Mouse (Mus musculus) urinary bladder, adult 18-20 months (tissue): Measurements from ENCODE around the gene Lbx1.

Experiments
- DNase-seq, 2 experiments: peaks; one replicate each; pipeline ENCODE4 v3.0.0; 2022; ENCODE audit warnings: low spot score in 2 of 2, mixed read lengths in 2 of 2

Gene Lbx1

GRCm38 (mm10) chr19:45235766-45236362, at the start of gene Lbx1:
Gene Lbx1 (minus strand): TSS chr19:45235812.
- DNase-seq: no peak

GRCm38 (mm10) chr19:45283302-45283701, 47.7 kb upstream of the Lbx1 start:
- DNase-seq: peak; percentile 16 to 57

- no peak for DNase-seq
Measured at GRCm38 (mm10) chr19:45276196-45276595, 40.6 kb upstream of the Lbx1 start.

- no peak for DNase-seq
Measured at GRCm38 (mm10) chr19:45271986-45272385, 36.4 kb upstream of the Lbx1 start.

- DNase-seq: no peak
Measured at GRCm38 (mm10) chr19:45262995-45263394, 27.4 kb upstream of the Lbx1 start.

GRCm38 (mm10) chr19:45257414-45258326, 22.1 kb upstream of the Lbx1 start:
- no peak for DNase-seq

DNA sequence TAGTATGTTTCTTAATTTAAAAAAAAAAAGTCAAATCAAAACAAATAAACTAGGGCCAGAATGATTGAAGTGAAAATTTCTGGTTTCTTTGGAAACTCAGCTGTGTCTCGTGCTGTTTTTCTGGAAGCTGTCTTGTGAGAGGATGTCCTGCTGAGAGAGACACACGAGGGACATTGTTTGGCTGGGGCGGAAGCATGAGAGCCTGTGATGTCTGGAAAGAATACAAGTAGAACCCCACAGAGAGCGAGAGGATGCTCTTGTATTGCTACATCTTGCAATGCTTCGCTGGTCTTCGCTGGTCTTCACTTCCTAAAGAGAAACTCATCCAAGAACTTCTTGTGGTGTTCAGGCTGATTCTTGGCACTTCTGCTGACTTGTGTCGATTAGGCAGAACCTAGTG, 19.2 kb upstream of the Lbx1 start:
- no peak for DNase-seq

- DNase-seq: no peak
Measured at GRCm38 (mm10) chr19:45252436-45252835, 16.8 kb upstream of the Lbx1 start.

DNA sequence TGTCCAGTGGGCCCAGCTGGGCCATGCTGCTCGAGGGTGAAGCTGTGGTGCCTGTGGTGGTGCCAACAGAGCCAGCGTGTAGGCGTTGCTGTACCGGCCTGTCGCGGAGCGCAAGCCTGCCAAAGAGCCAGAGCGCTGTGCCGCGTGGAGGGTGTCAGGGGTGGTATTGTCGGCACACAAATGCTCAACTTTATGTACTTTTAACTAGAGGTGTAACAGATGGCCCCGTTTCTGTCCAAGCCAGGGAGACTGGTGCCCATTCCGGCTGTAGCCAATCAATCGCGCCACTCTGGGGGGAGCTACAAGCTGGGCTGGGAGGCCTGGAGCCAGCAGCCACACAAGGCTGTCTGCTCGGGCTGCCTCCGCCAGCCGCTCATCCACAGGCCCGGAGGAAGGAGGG, 13.1 kb upstream of the Lbx1 start:
- DNase-seq: no peak

DNA sequence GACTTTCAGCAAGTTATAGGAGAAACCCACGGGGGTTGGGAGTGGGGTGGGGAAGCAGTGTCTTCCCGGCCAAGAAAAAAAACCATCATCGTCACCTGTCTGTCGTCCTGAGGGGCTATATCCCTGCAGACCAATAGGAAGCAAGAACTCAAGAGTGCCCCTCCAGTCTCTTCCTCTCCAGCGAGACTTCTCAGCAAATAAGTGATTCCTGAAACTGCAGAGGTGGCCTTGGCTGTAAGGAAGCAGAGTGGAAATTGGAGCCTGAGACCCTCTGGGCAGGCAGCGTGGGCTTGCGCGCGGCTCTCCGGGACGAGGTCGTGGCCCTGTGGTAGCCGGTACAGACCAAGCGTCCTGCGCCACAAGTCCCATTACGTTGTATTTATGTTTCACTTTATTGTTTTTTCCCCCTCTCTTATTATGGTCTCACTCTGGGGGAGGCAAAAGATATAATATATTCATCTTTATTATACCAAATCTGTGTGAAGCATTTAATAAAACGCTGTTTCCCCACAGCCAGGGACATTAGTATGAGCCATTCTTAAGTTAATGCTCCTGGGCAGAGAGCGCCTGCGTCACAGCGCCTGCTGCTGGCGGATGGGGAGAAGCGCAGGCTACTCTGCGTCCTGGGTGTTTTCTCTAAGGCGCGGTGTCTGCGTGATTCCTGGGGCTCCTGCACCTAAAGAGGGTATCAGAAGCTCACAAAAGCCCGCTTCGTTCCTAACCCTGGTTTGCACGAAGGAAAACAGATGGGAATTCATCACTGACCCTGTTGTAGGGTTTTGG, 8.5 kb upstream of the Lbx1 start:
- DNase-seq: no peak

DNA sequence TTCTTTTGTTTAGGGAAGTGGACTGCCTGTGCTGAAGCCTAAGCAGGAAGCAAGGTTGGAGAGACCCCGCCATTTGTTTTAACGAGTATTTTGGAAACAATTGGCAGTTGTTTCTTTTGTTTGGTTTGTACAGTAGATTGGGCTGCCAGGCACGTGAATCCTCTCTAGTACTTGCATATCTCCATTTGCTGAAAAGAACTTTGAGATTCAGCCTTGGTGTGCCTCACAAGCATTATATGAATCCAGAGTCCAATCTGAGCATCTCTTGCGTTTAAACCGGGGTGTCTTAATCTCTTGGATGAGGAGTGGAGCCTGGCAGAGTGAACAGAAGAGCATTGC, 7.6 kb upstream of the Lbx1 start:
- no peak for DNase-seq

GRCm38 (mm10) chr19:45242348-45243263, 7.0 kb upstream of the Lbx1 start:
- no peak for DNase-seq

DNA sequence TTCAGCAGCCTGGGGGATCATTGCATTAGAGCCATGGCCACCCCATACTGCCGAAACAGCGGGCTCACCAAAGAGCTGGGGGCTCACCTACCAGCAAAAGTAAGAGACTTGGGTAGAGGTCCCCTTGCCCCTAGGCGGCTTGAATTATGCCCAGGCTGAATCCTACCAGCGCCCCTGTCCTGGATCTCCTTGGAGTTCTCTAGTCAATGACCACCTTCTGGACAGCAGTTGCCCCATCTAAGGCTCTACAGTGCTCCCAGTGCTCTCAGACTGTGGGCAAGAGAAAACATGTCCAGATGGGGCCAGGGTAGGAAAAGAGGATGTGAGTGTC, 6.4 kb upstream of the Lbx1 start:
- no peak for DNase-seq

- no peak for DNase-seq
Measured at GRCm38 (mm10) chr19:45240026-45240425, 4.4 kb upstream of the Lbx1 start.

- no peak for DNase-seq
Measured at GRCm38 (mm10) chr19:45239191-45239590, 3.6 kb upstream of the Lbx1 start.

DNA sequence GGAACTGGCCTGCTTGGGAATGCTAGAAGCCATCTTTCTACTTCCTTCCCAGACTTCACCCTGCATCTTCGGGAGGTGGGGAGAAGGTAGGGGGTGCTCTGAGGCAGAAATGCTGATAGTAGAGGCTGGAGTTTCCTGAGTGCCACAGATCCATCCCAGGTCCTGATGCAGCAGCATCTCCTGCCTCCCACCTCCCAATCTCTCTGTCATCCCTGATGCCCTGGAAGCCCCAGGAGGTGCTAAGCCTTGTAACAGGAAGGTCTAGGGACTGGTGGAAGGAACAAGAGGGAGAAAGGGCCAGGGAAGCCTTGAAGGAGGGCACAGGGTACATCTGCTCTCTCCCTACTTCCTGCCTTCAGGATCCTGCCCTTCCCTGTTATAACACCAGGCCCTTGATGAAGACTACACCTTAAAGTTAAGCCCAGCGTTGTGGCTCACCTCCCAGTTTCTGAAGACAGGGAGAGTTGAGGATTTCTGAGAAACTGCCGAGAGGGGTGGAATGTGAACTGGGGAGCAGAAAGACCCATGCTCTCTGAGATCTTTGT, 2.1 kb upstream of the Lbx1 start:
- DNase-seq: no peak

GRCm38 (mm10) chr19:45237099-45237498, 1.5 kb upstream of the Lbx1 start:
- no peak for DNase-seq

- DNase-seq: no peak
Measured at GRCm38 (mm10) chr19:45236363-45236942, 841 bp upstream of the Lbx1 start.

DNA sequence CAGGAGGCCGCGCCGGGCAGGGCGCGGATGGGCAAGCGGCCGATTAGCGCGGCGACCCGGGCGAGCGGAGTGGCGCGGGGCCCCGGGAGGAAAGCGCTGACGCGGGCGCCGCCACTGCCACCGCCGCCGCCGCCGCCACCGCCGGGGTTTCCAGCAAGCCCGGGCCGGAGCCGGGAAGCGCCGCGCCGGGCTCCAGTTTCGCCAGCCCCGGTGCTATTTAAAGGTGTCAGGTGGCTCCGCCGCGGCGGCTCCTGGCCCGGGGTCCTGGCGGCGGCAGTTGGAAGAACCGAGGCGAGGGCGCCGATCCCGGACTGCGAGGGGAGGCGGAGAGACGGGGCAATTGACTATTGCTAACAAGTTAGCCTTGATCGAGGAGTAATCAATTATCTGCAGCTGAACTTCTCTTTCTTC, 276 bp downstream of the Lbx1 start:
- no peak for DNase-seq

- no peak for DNase-seq
Measured at GRCm38 (mm10) chr19:45234771-45235231, 811 bp downstream of the Lbx1 start.
